Mouse (Mus musculus): ENCODE results near the gene Rgs10.

Rgs10 gene

DNA sequence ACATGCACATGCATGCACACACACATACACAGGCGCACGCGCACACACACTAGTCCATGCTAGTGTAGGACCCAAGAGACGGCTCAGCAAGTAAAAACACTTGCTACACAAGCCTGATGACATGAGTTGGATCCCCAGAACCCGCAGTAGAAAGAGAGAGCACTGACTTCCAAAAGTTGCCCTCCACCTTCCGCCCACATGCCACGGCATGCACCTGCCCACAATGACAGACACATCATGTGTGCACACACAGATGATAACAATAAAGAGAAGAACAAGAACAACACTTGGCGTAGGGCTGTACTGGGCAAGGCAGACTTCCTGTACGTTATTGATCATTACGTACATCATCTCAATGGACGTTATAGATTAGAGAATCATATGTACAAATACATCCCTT is 44.4 kb downstream of the Rgs10 start:
- DNase-seq (ENCODE audit: low spot score in 2 of 2), result no peak

DNA sequence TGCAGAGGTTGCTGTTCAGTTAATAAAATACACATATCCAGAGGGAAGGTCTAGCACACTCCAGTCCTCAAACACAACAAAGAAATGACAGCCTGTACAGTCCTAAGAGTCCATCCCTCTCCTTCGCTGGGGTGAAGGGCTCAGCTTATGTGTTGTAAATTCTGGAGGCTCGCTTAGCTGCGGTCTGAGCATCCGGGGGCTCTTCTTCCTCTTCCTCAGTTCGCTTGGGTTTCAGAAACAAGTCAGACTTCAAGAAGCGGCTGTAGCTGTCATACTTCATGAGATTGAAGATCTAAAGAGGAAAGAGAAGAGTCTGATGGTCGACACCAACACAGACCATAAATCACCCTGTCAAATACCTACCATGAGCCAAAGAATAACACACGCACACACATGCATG is 44.8 kb downstream of the Rgs10 start:
- DNase-seq (ENCODE audit: low spot score in 2 of 2), result no peak

DNA sequence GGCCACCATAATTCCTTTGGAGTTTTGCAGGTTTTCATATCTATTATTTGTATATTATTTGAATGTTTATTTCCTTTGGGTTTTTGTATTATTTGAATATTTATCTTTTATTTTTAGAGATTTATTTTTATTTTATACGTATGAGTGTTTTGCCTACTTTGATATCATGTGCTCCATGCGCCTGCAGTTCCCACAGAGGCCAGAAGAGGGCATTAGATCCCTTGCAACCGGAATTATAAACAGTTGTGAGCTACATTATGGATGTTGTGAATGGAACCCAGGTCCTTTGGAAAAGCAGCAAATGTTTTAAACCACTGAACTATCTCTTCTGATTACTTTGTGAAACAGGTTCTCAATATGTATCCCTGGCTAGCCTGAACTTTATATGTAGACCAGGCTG is 46.2 kb downstream of the Rgs10 start:
- no peak for DNase-seq (ENCODE audit: low spot score in 2 of 2)

GRCm38 (mm10) chr7:128369366-128369765 is 49.2 kb downstream of the Rgs10 start:
- DNase-seq (ENCODE audit: low spot score in 2 of 2), result no peak

DNA sequence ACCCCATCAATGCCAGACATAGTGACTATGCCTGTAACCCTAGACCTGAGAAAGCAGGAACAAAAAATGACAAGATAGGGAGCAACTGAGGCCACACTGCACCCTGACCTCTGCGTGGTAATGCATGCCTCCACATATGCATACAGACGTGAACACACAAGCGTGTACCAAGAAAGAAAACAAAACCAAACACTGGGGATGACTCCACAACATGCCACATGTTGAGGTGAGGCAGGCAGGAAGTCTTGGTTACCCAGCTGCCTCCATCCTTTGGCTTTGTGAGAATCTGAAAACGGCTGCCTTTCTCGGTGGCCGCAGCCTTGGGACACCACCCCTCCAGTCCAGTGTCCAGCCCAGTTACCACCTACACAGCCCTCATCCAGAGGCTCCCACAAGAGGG is 49.7 kb downstream of the Rgs10 start:
- no peak for DNase-seq (ENCODE audit: low spot score in 2 of 2)

DNA sequence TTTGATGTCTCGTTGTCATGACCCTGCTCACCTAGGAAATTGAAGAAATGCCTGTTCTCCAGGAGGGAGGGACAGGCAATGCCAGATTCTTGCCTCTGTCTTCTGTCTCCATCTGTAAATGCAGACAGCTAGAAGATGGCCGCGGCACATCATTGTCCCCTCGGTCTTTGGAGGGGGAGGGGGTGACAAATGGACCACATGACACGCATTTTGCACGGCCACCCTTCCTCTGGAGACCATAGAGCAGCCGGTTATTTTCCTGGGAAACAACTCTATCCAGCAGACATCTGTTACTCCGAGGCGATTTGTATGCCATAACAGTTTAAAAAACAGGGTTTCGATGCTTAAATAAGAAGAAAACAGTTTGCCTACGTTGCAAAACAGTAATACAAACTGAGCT is 51.9 kb downstream of the Rgs10 start:
- DNase-seq (ENCODE audit: low spot score in 2 of 2), result no peak

- DNase-seq (ENCODE audit: low spot score in 2 of 2), result no peak
Measured at GRCm38 (mm10) chr7:128365096-128365715, 53.4 kb downstream of the Rgs10 start.

DNA sequence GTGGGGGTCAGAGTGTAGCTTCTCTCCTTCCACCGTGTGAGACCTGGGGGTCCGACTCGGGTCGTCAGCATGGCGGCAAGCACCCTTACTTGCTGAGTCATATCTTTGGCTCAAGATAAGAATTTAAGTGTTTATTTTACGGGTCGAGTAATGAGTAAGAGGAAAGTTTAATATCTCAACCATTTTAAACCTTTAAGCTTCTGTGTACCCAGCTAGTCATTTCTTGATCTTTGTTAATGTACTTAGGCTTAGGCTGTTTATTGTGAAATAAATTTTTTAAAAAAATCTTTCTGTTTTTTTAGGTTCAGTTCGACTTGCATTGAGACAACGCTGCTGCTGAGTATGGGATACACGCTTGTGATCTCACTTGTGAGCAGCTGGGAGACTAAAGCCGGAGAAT is 54.0 kb downstream of the Rgs10 start:
- no peak for DNase-seq (ENCODE audit: low spot score in 2 of 2)

DNA sequence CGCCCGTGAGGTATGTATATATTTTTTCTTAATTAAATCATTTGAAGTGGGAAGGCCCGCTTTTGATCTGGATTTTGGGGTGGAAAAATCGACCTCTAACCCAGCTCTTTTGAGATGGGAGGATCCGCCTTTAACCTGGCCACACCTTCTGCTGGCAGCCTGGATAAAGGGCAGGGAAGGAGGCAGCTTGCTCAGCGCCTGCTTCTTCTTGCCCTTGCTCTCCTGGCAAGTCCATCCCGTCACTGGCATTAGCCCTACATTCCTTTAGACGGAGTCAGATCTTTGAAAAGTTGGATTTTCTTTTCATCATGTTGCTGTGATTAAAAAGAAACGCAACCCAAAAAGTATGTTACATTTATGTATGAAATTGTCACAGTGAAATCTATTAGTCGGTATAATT is 54.8 kb downstream of the Rgs10 start:
- no peak for DNase-seq (ENCODE audit: low spot score in 2 of 2)

DNA sequence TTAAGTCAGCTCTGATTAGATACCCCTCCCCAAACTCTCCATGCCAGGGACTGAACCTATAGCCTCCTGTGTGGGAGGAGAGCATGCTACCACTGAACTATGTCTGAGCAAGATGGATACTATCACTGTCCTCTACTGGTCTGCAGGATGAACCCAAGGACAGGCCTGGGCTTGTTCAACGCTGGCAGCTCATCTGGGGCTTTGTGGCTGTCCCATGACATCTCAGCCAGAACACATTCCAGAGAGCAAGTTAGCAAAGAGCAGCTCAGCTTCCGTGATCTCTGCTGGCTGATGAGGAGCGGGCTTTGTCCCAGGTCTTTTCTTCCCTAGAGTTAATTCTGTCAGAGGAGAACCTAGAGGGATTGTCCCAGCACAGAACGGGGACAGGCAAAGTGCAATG is 55.6 kb downstream of the Rgs10 start:
- DNase-seq (ENCODE audit: low spot score in 2 of 2), result no peak

GRCm38 (mm10) chr7:128359741-128360140 is 58.8 kb downstream of the Rgs10 start:
- no peak for DNase-seq (ENCODE audit: low spot score in 2 of 2)

DNA sequence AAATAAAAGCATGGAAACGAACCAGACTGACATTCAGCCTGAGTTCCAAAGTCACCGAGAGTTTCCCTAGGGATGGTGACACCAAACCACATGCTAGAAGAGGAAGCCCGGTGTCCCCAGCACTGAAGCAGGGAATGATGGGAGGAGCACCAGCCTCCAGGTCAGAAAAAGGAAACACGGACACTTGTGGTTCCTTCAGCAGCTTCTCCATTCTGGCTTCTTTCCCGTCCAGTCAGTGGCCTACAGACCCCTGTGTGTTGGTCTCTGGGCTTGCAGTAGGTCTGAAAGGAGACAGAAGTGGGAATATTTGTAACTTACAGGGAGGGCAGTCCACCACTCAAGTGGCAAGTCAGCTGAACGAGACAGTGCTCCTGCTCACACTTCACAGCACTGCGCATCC is 59.4 kb downstream of the Rgs10 start:
- no peak for DNase-seq (ENCODE audit: low spot score in 2 of 2)

DNA sequence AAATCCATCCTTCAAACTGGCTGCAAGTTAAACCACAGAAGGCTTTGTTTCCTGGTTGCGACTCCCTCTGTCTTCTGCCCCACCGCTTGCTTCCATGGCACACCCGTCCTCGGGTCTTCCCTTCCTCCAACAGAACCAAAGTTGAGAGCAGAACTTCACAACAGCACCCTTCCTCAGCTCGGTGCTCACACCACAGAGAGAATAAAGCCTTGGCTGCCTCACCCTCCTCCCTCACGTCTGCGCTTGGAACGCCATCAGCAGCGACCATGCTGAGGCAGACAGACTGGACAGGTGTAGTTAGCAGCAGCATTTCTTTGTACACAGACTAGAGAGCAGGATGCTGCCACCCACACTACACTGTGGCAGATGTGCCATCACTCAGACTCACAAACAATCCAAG is 59.8 kb downstream of the Rgs10 start:
- no peak for DNase-seq (ENCODE audit: low spot score in 2 of 2)

DNA sequence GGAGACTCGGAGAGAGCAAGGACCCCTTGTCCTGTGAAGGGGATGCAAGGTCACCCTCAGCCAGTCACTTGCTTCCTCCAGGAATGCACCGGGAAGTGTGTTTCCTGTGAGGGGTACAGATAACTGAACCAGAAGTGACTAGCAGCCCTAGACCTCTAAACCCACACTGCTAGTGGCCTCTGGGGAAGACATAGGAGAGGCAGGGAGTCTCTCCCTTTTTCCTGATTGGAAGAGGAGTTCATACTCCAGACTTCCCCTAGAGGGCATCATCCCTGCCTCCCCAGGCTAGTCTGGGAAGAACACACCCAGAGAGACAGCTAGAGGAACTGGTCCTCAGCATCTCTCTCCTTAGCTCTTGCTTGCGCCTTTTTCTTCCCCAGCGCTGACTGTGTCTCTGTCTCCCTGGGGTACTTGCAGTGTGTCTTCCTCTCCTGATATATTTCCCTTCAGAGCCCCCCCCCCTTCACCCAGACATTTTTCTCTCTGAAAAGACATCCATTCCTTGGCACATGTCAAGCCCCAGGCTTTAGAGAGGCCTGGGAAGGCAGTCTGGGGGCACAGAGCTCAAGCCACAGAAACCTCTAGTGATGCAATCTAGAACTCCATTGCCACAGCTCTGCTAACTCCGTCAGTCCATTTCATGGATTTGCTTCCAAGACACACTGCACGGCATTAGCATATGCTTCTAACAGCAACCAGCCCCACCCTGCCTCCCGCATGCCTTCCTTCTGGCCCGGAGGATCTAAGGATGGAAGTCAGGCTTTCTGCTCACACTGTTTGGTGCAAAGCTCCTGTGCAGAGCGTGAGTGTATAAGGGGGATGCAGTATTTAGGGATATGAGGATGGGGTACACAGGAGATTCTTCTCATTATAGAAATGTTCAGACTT is 61.4 kb downstream of the Rgs10 start:
- no peak for DNase-seq (ENCODE audit: low spot score in 2 of 2)

DNA sequence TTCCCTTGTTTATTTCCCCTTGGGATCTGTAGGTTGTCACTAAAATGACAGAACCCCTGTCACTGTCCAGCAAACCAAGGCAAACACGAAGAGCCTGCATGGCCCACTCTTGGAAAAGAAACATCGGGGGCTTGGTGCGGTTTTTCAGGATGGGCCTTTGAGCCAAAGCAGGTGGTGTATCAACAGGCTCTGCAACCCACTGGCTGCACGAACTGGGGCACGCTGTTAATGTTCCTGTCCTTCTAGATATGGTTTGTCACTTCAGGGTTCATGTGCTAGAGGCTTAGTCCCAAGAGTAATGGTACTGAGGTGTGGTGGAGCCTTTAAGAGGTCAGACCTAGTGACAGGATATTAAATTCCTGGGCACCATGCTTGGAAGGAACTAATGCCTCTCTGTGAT is 63.1 kb downstream of the Rgs10 start:
- DNase-seq (ENCODE audit: low spot score in 2 of 2), result no peak

- DNase-seq (ENCODE audit: low spot score in 2 of 2), result no peak
Measured at GRCm38 (mm10) chr7:128352721-128353120, 65.8 kb downstream of the Rgs10 start.

- no peak for DNase-seq (ENCODE audit: low spot score in 2 of 2)
Measured at GRCm38 (mm10) chr7:128351176-128351575, 67.4 kb downstream of the Rgs10 start.

GRCm38 (mm10) chr7:128350316-128350715 is 68.2 kb downstream of the Rgs10 start:
- no peak for DNase-seq (ENCODE audit: low spot score in 2 of 2)

GRCm38 (mm10) chr7:128349751-128350150 is 68.8 kb downstream of the Rgs10 start:
- no peak for DNase-seq (ENCODE audit: low spot score in 2 of 2)

DNA sequence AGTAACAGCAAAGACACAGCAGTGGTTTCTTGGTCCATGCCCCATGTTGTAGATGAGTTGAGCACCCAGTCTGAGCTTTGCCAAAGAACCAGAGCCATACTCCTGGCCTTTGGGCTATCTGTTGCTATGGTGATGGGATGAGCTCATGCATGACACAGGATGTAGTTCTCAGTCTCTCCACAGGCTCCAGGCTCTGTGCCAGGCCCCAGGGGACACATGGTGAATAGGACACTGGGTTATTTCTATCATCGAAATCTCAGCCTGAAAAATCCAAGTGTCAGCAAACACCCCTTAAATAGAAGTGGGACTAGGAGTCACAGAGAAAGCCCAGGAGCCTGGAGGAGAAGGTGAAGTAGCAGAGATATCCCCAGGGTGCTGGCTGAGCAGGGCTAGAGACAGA is 70.0 kb downstream of the Rgs10 start:
- no peak for DNase-seq (ENCODE audit: low spot score in 2 of 2)

DNA sequence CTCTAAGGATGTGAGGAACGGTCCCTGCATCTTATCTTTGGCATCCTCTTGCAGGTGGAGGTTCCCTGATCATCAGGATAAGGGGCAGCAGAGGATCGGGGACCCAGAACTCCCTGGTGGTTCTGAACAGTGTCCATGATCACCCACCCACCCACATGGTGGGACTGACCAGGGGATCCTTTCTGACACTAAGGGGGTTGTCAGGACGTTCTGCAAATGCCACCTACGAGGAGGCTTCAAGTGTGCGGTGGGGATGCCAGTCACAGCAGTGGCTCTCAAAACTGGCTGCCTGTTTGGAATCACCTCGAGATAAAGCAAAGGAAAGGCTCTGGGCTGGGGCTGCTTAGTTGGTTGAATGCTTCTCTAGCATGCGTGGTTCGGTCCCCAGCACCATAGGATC is 71.6 kb downstream of the Rgs10 start:
- no peak for DNase-seq (ENCODE audit: low spot score in 2 of 2)

DNA sequence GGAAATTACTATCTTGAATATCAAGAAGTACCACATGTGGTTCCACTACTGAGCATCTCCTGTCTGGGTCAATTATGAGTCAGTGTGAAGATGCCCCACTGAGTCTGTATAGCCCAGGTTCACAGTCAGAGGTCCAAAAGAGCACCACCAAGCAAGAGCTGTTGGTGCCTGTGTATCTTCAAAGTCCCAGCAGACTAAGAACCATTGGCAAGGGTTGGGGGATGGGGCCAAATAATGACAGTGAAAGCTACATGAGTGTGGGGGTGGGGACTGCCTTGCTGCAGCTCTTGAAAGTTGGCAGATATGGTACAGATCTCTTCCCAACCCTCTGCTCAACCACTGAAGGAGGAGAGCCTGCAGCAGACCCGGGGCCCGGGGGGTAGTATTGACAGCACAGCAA is 72.0 kb downstream of the Rgs10 start:
- no peak for DNase-seq (ENCODE audit: low spot score in 2 of 2)

- no peak for DNase-seq (ENCODE audit: low spot score in 2 of 2)
Measured at GRCm38 (mm10) chr7:128345691-128346090, 72.9 kb downstream of the Rgs10 start.
